Mouse (Mus musculus) natural killer cell, adult 2 months (primary cell): ENCODE results near the gene Adam17.
A peak's percentile ranks its signal among the peaks of the same experiment; 100 is the strongest.

Experiments
- DNase-seq, 2 experiments: peaks; one replicate each; pipeline ENCODE4 v3.0.0; 2022; ENCODE audit warnings: low spot score in 2 of 2

The Adam17 gene

GRCm38 (mm10) chr12:21315923-21316868 lies 57.2 kb downstream of the Adam17 start, which contains the start of gene Iah1:
Gene Iah1, plus strand, starts transcription at chr12:21316389.
- peak; percentile 76 to 86 for DNase-seq

DNA sequence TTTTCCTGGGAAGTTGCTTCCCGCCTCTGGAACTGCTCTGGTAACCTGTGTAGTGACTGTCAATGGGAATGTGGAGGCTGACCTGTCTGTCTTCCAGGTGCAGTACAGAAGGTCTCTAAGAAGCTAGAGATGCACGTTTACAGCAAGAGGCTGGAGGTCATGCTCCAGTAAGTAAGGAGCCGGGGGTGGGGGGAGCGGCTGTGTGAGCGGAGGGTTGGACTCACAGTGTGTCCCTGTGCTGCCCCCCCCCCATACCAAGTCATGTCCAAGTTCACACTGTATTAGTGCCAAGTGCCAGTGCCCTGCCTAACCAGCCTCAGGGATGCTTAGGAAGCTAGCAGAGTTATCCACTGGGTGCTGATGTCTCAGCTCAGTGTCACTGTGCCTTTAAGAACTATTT lies 61.2 kb downstream of the Adam17 start:
- DNase-seq = no peak

- no peak for DNase-seq
Observed at GRCm38 (mm10) chr12:21306721-21307120, 66.7 kb downstream of the Adam17 start.

- DNase-seq = no peak
Observed at GRCm38 (mm10) chr12:21305741-21306140, 67.7 kb downstream of the Adam17 start.

- DNase-seq = no peak
Observed at GRCm38 (mm10) chr12:21302361-21302783, 71.1 kb downstream of the Adam17 start.

DNA sequence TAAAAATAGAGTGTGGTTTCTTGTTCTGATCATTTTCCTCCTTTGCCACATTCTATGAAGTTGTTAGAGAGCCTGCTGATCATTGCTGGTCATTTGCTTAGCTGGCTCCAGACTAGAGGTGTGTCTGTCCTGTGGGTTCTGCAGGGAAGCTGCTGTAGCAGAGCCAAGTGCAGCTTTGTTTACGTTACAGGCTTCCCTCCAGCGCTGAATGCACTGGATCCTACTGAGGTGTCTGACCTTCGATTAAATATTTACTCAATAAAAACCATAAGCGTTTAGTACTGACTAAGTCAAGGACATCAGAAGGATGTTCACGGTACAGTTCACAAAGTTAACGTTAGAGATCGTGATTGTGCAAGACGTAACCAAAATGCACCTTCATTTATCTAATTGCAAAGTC lies 71.5 kb downstream of the Adam17 start:
- DNase-seq = no peak

DNA sequence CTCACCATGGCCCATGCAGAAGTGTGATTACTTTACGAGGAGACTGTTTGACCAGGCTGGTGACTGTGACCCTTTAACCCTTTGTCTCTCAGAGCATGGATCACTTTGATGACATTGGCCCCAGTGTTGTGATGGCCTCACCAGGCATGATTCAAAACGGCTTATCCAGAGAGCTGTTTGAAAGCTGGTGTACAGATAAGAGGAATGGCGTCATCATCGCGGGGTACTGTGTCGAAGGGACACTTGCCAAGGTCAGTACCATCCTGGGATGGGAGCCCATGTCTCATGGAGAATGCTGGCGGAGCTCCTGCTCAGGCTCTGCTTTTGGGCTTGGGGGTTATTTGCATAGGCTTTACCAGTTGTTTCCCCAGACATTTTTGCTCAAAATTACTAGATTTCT lies 72.1 kb downstream of the Adam17 start:
- DNase-seq = no peak

DNA sequence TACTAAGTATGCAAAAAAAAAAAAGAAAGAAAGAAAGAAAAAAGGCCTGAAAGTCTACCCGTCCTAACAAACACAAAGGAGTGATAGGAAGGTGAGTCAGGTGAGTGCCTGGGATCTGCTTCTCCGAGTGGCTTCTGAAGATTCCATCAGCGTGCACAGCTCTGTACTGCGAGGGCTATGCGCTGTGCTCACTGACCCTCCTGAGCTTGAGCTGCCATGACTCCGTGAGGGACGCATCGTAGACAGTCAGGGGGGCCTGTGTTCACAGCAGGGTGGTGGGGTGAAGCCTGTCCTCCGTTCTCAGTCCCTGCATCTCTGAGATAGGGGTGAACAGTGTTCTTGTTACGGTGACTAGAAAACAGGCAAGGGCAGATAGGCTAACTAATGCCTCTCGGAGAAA lies 74.6 kb downstream of the Adam17 start:
- DNase-seq = no peak

DNA sequence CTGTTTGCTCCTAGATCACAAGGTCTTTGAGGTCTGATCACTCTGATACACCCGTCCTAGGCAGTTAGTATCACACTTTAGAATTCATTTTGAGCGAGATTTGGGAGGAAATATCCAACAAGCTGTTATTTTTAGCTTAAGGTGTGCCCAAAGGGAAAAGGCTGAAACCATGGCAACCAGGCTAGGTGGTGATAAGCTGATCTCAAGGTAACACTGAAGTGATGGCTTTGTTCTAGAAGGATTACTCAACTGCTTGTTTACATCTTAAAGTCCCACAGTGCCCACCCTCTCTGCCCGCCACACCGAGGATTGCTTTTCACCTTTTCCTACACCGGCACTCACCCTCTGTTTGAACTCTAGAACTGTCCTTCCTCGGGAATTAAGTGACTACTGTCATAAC lies 83.8 kb downstream of the Adam17 start:
- DNase-seq = no peak

- no peak for DNase-seq
Observed at GRCm38 (mm10) chr12:21288716-21289395, 84.6 kb downstream of the Adam17 start.

- peak; percentile 39 to 41 for DNase-seq
Observed at GRCm38 (mm10) chr12:21286712-21287650, 86.5 kb downstream of the Adam17 start.

DNA sequence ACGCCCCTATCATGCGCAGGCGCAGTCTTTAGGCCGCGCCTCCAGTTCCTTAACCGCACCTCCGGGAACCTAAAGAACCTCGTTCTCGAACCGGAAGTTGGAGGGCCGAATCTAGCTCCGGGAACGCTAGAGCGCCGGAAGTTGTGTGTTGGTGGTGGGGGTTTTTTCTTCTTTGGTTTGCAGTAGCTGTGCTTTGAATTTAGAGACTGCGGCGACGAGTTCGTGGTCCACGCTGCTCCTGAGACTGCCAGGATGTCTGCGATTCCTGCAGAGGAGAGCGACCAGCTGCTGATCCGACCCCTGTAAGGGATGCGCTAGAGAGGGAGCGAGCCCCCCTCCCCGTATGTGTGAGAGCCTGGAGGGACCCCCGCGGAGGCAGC lies 87.2 kb downstream of the Adam17 start, which contains the start of gene Itgb1bp1:
Gene Itgb1bp1, minus strand, starts transcription at position 42 of the 380 bp plus-strand sequence.
- DNase-seq = peak; percentile 95 to 96

GRCm38 (mm10) chr12:21285508-21286242 lies 87.8 kb downstream of the Adam17 start:
- peak in 1 of 2 experiments; percentile 1 for DNase-seq

DNA sequence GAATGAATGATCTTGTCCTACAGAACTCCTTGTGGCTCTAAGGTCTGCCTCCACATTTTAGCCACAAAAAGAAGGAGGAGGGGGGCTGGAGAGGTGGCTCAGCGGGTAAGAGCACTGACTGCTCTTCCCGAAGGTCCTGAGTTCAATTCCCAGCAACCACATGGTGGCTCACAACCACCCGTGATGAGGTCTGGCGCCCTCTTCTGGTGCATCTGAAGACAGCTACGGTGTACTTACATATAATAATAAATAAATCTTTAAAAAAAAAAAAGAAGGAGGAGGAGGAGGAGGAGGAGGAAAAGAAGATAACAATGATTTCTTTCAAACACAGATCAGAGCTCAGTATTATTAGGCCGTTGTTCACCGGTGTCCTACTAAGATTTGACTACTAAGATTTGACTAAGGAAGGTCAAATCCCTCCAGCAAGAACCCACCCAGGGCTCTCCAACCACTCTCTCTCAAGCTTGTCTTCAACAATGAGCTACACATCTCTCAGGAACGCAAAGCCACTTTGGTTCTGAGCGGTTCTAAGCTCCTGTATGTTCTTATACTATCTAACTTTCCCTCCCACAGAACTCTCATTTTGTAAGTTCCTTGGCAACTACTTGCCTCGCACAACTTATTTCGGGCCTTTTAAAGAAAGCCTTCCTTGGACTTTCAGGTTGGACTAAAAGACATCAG lies 88.5 kb downstream of the Adam17 start, which contains the start of gene Cpsf3:
Gene Cpsf3, plus strand, starts transcription at position 631 of the 681 bp plus-strand sequence.
- DNase-seq = peak in 1 of 2 experiments; percentile 5

DNA sequence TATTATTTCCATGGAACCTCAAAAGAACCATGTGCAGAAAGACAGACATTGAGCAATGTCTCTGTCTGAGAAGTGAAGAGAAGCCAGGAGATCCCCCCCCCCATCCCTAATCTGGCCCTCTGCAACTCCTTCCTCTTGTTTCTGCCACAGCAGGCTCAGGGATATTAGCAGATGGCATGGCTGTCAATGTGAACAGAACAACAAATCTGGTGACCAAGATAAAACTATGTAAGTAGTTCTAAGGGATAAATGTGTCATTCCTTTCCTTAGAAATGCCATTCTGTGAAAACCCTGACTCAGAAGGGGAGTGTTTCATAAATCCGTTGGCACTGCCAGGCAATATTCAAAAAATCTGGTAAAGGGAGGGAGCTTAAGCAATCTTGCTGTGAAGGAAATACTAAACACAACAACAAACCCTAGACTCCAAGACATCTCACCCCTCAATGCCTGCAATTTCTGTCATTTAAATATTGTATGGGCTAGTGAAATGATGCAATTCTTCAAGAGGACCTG lies 96.0 kb downstream of the Adam17 start:
- no peak for DNase-seq

- no peak for DNase-seq
Observed at GRCm38 (mm10) chr12:21274446-21274845, 99.0 kb downstream of the Adam17 start.
